In genomic region chr2:79399234-79400000, GRCm38 (mm10) we compare ENCODE assay signal across 15 mouse cellular contexts. TPM values are rescaled to one million over a fixed set of nuclear protein-coding genes. Genes with fewer than 3 reads are reported as not detected.
A peak's percentile ranks its signal among the peaks of the same experiment; 100 is the strongest.
DNase-seq lines count a peak whose midpoint lies in the region; ATAC-seq lines count a peak whose summit lies in the region.
"Had no signal": no experiment of that assay in that cellular context is flagged by ENCODE, and none has a peak within 500 bp of the region (broad histone marks: within the 10 kb centered on the region; RNA-seq: fewer than 3 reads in every experiment).

No protein-coding gene starts in this region.

- H3K9ac ChIP-seq in forebrain, embryonic 12.5 days = no peak overlapping the region
- no peak overlapping the region for H3K9ac ChIP-seq in midbrain, embryonic 12.5 days (replicated peaks)
- H3K9ac ChIP-seq in stomach, embryonic 16.5 days (ENCODE audit: low read length) = no peak overlapping the region
- no peak overlapping the region for H3K9ac ChIP-seq in kidney, embryonic 15.5 days

- no peak overlapping the region for H3K4me2 ChIP-seq in forebrain, embryonic 12.5 days
- peak overlapping the region; percentile 10; the same call in 1 of the 2 replicates for H3K4me2 ChIP-seq in midbrain, embryonic 12.5 days (replicated peaks)
- no peak overlapping the region for H3K4me2 ChIP-seq in stomach, embryonic 16.5 days (ENCODE audit: low read depth, low read length)
- no peak overlapping the region for H3K4me2 ChIP-seq in kidney, embryonic 15.5 days

- peak overlapping the region; percentile 51 for H3K27ac ChIP-seq in forebrain, embryonic 12.5 days
- no peak overlapping the region for H3K27ac ChIP-seq in forebrain, embryonic 10.5 days
- peak overlapping the region; percentile 70 for H3K27ac ChIP-seq in midbrain, embryonic 12.5 days (replicated peaks)
- H3K27ac ChIP-seq in stomach, embryonic 16.5 days (ENCODE audit: low read length) = peak overlapping the region; percentile 79
- no peak overlapping the region for H3K27ac ChIP-seq in kidney, embryonic 15.5 days

- WGBS in forebrain, embryonic 12.5 days = 21% methylated on average over 8 of the region's 8 CpGs
- 44% methylated on average over 8 of the region's 8 CpGs for WGBS in forebrain, embryonic 10.5 days
- 29% methylated on average over 8 of the region's 8 CpGs for WGBS in midbrain, embryonic 12.5 days
- 47% methylated on average over 8 of the region's 8 CpGs for WGBS in stomach, embryonic 16.5 days
- WGBS in kidney, embryonic 15.5 days = 65% methylated on average over 8 of the region's 8 CpGs

- H3K4me1 ChIP-seq in forebrain, embryonic 12.5 days = peaks cover 12% of the 10 kb centered on the region
- H3K4me1 ChIP-seq in forebrain, embryonic 10.5 days = peaks cover 24% of the 10 kb centered on the region
- peaks cover 14% of the 10 kb centered on the region for H3K4me1 ChIP-seq in midbrain, embryonic 12.5 days
- H3K4me1 ChIP-seq in stomach, embryonic 16.5 days (ENCODE audit: control insufficient read depth, insufficient read depth, low read length) = peaks cover 8% of the 10 kb centered on the region
- H3K4me1 ChIP-seq in kidney, embryonic 15.5 days = no peaks in the 10 kb centered on the region

- no peak for DNase-seq in forebrain, embryonic 10.5 days (ENCODE audit: extremely low spot score, low spot score)
- DNase-seq in cerebellum, postnatal 36 days = peak; percentile 20 to 52
- DNase-seq in gastrocnemius, postnatal 10 days = no peak
- no peak for DNase-seq in layer of hippocampus, adult 11-12 months (ENCODE audit: low spot score)
- DNase-seq: gastrocnemius, postnatal 36 days; heart, postnatal 14 days; layer of hippocampus, adult 9-11 months had no signal

- peak; percentile 84 for ATAC-seq in forebrain, embryonic 12.5 days (ENCODE audit: low FRiP score)
- peak; percentile 82 for ATAC-seq in midbrain, embryonic 12.5 days (ENCODE audit: low FRiP score, low read depth)
- ATAC-seq in stomach, embryonic 16.5 days (ENCODE audit: insufficient read depth, low FRiP score) = no peak
- ATAC-seq in kidney, embryonic 15.5 days (replicated peaks; ENCODE audit: low FRiP score) = no peak

- H3K36me3 ChIP-seq in forebrain, embryonic 12.5 days (replicated peaks) = no peaks in the 10 kb centered on the region
- no peaks in the 10 kb centered on the region for H3K36me3 ChIP-seq in forebrain, embryonic 10.5 days (replicated peaks)
- H3K36me3 ChIP-seq in midbrain, embryonic 12.5 days = no peaks in the 10 kb centered on the region
- H3K36me3 ChIP-seq in stomach, embryonic 16.5 days (ENCODE audit: control insufficient read depth, insufficient read depth, low read length) = no peaks in the 10 kb centered on the region
- H3K36me3 ChIP-seq in kidney, embryonic 15.5 days = no peaks in the 10 kb centered on the region

- H3K9me3 ChIP-seq in forebrain, embryonic 12.5 days = no peaks in the 10 kb centered on the region
- no peaks in the 10 kb centered on the region for H3K9me3 ChIP-seq in forebrain, embryonic 10.5 days
- H3K9me3 ChIP-seq in midbrain, embryonic 12.5 days = no peaks in the 10 kb centered on the region
- no peaks in the 10 kb centered on the region for H3K9me3 ChIP-seq in stomach, embryonic 16.5 days (replicated peaks; ENCODE audit: control insufficient read depth, low read length)
- no peaks in the 10 kb centered on the region for H3K9me3 ChIP-seq in kidney, embryonic 15.5 days (replicated peaks)

- no peak overlapping the region for H3K4me3 ChIP-seq in forebrain, embryonic 12.5 days (replicated peaks)
- no peak overlapping the region for H3K4me3 ChIP-seq in forebrain, embryonic 10.5 days
- no peak overlapping the region for H3K4me3 ChIP-seq in midbrain, embryonic 12.5 days
- no peak overlapping the region for H3K4me3 ChIP-seq in stomach, embryonic 16.5 days (replicated peaks; ENCODE audit: low read length)
- no peak overlapping the region for H3K4me3 ChIP-seq in kidney, embryonic 15.5 days (replicated peaks)
- H3K4me3 ChIP-seq: erythroblast, embryonic 14.5 days had no signal

- peaks cover 3% of the 10 kb centered on the region; the same call in 1 of the 2 replicates for H3K27me3 ChIP-seq in forebrain, embryonic 12.5 days
- H3K27me3 ChIP-seq in forebrain, embryonic 10.5 days (ENCODE audit: poor library complexity, severe bottlenecking) = peaks cover 21% of the 10 kb centered on the region; the same call in 1 of the 2 replicates
- no peaks in the 10 kb centered on the region for H3K27me3 ChIP-seq in midbrain, embryonic 12.5 days
- H3K27me3 ChIP-seq in stomach, embryonic 16.5 days (ENCODE audit: control insufficient read depth, insufficient read depth, low read length) = no peaks in the 10 kb centered on the region
- H3K27me3 ChIP-seq in kidney, embryonic 15.5 days = no peaks in the 10 kb centered on the region

RNA-seq across cellular contexts. Expression of gene Neurod1, which starts 57.1 kb away (rescaled TPM):
- polyA plus RNA-seq in forebrain, embryonic 12.5 days (2016; fragmentation: Nextera tagmentation; extraction: Ambion mirVana) = 44.3 and 46.8 TPM in 2 replicates
- 10.1 and 13.2 TPM in 2 replicates for polyA plus RNA-seq in forebrain, embryonic 10.5 days (2016; fragmentation: Nextera tagmentation; extraction: Ambion mirVana)
- polyA plus RNA-seq in midbrain, embryonic 12.5 days (2016; fragmentation: Nextera tagmentation; extraction: Ambion mirVana) = 44.4 and 47.6 TPM in 2 replicates
- 1.1 and 1.8 TPM in 2 replicates for polyA plus RNA-seq in stomach, embryonic 16.5 days (2015; fragmentation: Nextera tagmentation; extraction: Ambion mirVana)
- polyA plus RNA-seq in kidney, embryonic 15.5 days (2015; fragmentation: Nextera tagmentation; extraction: Ambion mirVana) = 0.05 TPM in 1 of 2 replicates, not detected in the other
- not detected for total RNA-seq in gastrocnemius, postnatal 10 days (2021)
- total RNA-seq: gastrocnemius, postnatal 36 days; heart, postnatal 14 days; MEL had no signal
- polyA plus RNA-seq: erythroblast, embryonic 14.5 days; kidney, embryonic 14.5 days; lung, embryonic 16.5 days had no signal

RNA-seq across cellular contexts. Expression of gene Cerkl, which starts 57.2 kb away (rescaled TPM):
- 1.5 and 2.4 TPM in 2 replicates for polyA plus RNA-seq in forebrain, embryonic 12.5 days (2016; fragmentation: Nextera tagmentation; extraction: Ambion mirVana)
- 0.86 and 1.3 TPM in 2 replicates for polyA plus RNA-seq in forebrain, embryonic 10.5 days (2016; fragmentation: Nextera tagmentation; extraction: Ambion mirVana)
- polyA plus RNA-seq in midbrain, embryonic 12.5 days (2016; fragmentation: Nextera tagmentation; extraction: Ambion mirVana) = 2.6 and 4.2 TPM in 2 replicates
- polyA plus RNA-seq in stomach, embryonic 16.5 days (2015; fragmentation: Nextera tagmentation; extraction: Ambion mirVana) = 1.5 and 1.7 TPM in 2 replicates
- polyA plus RNA-seq in kidney, embryonic 15.5 days (2015; fragmentation: Nextera tagmentation; extraction: Ambion mirVana) = 1.5 and 2.3 TPM in 2 replicates
- under 1 TPM; 0.33 to 0.77 TPM for total RNA-seq in gastrocnemius, postnatal 10 days (2021)

Comparison
In these comparisons a context has a peak if more than half of its experiments do, and no peak if none do; other contexts are left out.
1. H3K27ac ChIP-seq: peak in forebrain, embryonic 12.5 days (single experiment), midbrain, embryonic 12.5 days (single experiment) and stomach, embryonic 16.5 days (single experiment); none in forebrain, embryonic 10.5 days (single experiment) and kidney, embryonic 15.5 days (single experiment).
2. ATAC-seq: peak in forebrain, embryonic 12.5 days (single experiment) and midbrain, embryonic 12.5 days (single experiment); none in stomach, embryonic 16.5 days (single experiment) and kidney, embryonic 15.5 days (single experiment).
3. DNase-seq: peak in cerebellum, postnatal 36 days (2 of 2); none in forebrain, embryonic 10.5 days (single experiment), gastrocnemius, postnatal 10 days (single experiment) and layer of hippocampus, adult 11-12 months (single experiment).